Mouse (Mus musculus): ENCODE measurements around the gene Cbx2.

Gene Cbx2

DNA sequence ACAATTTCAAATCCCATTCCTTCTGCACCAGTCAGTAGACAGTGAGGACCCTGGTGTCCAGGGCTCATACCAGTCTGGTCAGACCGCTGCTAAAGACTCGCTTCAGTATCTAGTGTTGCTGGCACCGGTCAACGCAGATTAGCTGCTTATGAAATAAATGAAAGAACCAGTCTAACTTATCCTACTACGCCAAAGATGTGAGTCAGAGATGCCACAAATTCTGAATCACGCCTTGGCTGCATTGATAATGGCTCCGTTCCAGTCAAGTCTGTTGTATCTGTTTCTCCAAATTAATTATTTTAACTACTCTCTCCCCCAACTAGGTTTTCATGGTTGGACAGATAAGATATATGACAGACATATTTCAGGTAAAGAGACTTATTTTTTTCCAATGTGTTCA lies 1.6 kb upstream of the Cbx2 start:
- DNase-seq = no peak

GRCm38 (mm10) chr11:119022068-119022894 lies 481 bp upstream of the Cbx2 start:
- no peak for DNase-seq

GRCm38 (mm10) chr11:119023616-119023980 lies 836 bp downstream of the Cbx2 start:
- DNase-seq = no peak

DNA sequence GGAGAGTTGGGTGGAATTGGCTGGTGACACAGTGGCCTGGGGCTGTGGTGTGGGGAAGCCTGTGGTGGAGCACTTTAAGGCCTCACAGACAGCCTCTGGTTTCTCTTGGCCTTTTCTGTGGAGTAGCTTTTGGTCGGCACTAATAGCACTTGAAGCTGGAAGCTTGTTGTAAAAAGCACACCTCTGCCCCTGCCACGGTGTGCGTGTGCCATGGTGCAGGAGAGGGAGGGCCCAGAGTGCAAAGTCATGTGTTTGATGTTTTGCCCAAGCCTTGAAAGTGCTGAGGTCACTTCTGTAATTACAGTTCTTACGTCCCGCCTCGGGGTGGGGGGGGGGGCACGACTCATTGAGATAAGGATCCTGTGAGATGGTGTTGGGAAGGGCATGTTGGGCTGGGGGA lies 1.5 kb downstream of the Cbx2 start:
- no peak for DNase-seq

GRCm38 (mm10) chr11:119026203-119026602 lies 3.4 kb downstream of the Cbx2 start:
- no peak for DNase-seq

DNA sequence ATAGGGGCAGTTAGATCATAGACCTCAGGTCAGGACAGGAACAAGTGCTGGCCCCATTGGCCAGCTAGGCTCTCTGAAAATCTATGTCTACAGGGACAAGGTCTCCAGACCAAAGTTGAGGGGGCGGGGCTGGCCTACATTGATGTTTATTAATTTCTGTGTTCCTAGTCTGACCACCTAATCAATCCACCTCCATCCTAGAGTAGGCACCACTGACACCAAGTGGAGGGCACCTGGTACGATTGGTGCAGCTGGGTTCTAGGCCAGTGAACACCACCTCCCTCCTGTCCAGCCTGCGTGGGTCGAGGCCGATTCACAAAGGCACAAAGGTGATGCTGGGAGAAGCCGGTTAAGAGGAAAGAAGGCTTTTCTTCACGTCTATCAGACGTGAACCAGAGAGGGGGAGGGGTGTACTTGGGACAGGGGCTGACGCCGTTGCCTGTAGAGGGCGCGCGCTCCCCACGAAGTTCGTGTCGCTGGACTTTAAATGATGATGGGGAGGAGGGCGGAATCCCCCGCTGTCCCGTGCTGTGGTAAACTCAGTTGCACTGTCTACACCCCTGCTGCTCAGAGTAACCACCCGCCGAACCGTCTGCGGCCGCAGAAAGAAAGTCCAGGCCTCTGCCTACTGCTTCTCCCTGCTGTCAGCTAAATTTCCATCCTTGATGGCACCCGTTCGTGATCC lies 11.3 kb downstream of the Cbx2 start:
- peak; percentile 76 for DNase-seq

DNA sequence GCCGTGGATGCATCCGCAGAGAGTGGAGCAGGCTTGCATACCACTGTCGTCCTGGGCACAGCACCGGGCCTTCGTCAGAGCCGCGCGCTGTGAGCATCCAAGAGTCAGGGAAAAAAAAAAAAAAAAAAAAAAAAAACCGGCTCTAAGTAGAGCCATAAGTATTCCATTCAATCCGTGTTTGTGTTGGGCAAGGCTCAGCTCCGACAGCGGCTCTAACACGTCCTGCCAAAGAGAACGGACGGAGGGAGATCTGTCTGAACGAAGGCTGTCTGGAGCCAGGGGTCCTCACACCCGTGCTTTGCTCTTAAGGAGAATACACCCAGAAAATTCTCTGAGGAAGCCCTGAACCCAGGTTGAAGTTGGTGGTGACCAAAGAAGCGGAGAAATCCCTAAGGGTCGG lies 11.9 kb downstream of the Cbx2 start:
- DNase-seq = no peak

DNA sequence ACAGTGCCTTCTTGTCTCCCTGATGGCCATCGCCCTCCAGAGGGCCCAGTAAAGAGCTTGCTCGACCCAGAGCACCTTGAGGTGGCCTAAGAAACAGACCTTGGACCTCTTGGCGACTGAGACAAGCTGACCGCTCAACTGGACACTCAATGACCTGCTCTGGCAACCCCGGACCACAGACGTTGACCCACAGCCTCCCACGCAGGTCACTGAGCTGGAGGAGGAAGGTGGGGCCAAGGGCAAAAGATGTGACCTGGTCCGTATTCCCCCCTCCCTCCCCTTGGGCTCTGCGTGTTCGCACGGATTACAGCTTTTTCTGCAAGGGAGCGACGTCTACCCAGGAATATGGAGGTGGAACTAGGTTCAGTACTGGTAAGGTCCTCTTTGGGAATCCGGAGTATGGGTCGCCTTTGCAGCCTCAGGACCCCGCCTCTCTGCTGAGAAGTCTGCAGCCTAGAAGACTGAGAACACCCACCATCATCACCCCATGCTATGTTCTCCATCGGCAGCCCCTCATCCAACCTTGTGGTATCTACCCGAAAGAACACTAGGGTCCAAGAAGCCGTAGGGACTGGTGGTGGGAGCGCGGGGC lies 12.4 kb downstream of the Cbx2 start:
- DNase-seq = no peak

GRCm38 (mm10) chr11:119035686-119036165 lies 13.0 kb downstream of the Cbx2 start:
- DNase-seq = no peak

GRCm38 (mm10) chr11:119036447-119036846 lies 13.7 kb downstream of the Cbx2 start:
- DNase-seq = no peak

GRCm38 (mm10) chr11:119036934-119037779 lies 14.4 kb downstream of the Cbx2 start:
- no peak for DNase-seq

DNA sequence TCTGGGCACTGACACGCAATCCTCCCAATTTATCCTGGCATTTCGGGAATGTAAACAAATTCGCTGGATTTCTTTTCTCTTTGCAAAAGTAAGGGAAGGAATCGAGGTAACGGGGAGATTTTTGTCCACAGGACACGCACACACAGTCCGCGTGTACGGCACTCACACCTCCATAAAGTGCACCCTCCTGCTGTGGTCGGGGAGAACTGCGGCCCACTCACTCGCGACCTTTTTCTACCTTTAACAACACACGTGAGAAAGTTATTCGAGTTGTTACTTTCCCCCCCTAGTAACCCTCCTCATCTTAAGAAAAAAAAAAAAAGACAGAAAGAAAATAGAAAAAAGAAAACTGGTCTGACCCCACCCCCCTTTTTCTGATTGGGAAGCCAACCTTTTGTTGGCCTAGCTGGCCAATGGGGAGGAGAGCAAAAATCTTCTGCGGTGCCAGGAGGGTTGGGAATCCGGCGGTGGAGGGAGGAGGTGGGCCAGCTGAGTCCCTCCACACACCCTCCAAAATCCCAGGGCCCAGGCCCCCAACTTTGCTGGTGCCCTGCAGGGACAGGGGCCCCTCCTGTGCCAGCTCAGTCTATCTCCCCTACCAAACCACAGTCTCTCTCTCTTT lies 15.1 kb downstream of the Cbx2 start:
- DNase-seq = no peak

- DNase-seq = no peak
Measured at GRCm38 (mm10) chr11:119038744-119039484, 16.2 kb downstream of the Cbx2 start.

- DNase-seq = no peak
Measured at GRCm38 (mm10) chr11:119039732-119040512, 17.2 kb downstream of the Cbx2 start.

- DNase-seq = peak; percentile 100
Measured at GRCm38 (mm10) chr11:119040600-119041324, 18.0 kb downstream of the Cbx2 start, which contains the start of gene Cbx8. Gene Cbx8 (minus strand): TSS chr11:119040969.

- DNase-seq = no peak
Measured at GRCm38 (mm10) chr11:119041325-119041716, 18.6 kb downstream of the Cbx2 start.

DNA sequence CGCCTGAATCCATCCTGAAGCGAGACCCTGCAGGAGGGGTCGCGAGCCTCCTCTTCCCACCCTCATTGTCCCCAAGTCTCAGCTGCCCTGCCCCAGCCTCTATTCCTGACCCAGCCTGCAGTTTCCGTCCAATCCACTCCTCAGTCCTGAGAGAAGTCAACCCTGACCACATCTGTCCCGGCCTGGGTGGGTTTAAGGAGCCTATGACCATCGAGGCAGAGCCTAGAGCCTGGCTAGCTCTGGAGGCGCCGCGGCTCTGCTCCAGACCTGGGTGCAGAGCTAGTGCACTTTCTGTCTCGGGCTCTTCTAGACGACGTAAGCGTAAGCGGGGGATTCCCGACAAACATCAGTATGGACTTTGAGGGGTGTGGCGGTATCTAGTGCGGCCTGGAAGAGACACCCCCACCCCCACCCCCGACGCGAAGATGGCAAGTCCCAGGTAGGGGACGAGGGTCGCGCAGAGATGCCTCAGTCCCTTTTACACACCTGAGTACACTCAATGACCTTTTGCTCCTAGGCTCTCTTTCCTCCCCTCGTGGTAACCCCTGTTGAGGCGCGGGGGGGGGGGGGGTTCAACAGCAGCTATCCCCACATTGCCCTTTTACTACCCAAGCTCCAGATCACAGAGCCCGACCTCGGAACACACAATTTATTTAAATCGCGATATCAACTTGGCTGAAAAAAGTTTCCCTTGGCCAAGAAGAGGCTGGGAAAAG lies 19.1 kb downstream of the Cbx2 start:
- no peak for DNase-seq

DNA sequence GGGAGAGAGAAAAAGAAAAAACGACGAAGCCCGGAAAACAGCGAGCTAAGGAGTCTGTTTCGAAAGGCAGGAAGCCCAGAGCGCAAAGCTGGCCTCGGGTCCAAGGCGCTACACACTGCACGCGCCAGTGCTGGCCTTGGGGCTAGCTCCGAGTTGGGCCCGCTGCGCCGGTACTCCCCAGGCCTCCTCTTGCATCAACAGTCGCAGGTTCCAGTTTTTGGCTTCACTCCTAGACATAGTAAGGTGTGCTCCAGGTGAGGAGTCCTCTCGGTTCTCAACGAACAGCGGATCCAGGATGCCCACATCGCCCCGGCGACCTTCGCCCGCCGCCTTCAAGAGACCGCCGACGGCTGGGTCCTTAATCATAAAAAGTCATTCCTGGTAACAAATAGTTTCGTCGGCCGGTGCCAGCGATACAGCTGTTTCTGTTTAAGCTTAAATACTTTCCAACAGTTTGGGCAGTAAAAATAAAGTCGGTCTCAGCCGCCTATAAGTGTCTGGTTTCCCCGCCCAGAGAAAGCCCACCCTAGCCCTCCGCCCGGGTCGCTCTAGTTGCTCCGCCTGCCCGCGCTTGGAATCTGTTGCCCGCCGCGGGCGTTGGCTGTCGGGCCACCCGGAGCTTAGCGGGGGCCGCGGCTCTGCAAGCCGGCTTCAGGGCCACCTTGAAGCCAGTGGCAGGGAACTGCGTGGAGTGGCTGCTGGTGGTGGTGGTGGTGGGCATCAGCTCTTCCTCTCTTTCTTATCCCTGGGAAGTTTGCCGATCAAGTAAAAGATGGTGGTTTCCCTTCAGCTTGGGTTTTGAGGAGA lies 19.9 kb downstream of the Cbx2 start:
- DNase-seq = no peak

DNA sequence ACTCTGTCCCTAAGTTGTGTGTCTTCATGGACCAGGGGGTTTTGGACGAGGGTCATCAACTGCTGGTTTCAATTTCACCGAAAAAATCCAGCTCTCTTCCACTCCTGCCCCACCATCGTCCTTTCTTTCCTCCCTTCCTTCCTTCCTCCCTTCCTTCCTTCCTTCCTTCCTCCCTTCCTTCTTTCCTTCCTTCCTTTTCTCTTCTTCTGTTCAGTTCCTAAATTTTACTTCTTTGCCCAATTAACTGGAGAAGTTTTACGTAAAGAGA lies 20.4 kb downstream of the Cbx2 start:
- no peak for DNase-seq
